Mouse (Mus musculus) kidney, adult 2 months (tissue): ENCODE measurements around the gene Parp1.
"Not testable (repeated sequence)": the region's sequence is repeated elsewhere in the genome, so short reads cannot be mapped to it uniquely, and the experiment has no call there.

ENCODE experiments used
- CTCF ChIP-seq: fragments of 200-500 bp; conservative IDR thresholded peaks from 2 replicates; pipeline ENCODE4 v1.5.1; 2011; ENCODE audit warnings: low read depth, mild to moderate bottlenecking, control low read depth, low read length, moderate library complexity, mixed read lengths; ENCODE audit not compliant: insufficient read depth, insufficient read length
- POLR2A ChIP-seq: fragments of 200-500 bp; IDR thresholded peaks from one replicate; pipeline ENCODE4 v1.6.1; 2011; ENCODE audit warnings: low read depth, low read length, control low read depth

DNA sequence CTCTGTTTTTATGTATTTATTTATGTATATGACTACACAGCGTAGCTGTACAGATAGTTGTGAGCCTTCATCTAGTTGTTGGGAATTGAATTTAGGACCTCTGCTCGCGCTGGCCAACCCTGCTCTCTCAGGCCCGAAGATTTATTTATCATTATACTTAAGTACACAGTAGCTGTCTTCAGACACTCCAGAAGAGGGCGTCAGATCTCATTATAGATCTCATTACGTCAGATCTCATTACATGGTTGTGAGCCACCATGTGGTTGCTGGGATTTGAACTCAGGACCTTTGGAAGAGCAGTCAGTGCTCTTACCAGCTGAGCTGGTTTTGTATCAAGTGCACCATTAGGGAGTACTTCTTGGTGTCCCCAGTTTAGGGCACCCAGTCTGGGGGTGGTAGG, 3.0 kb downstream of the Parp1 start:
- TF ChIP-seq POLR2A, CTCF: not testable (repeated sequence)
